Mouse (Mus musculus): Measurements from ENCODE around the gene Ttyh1. TPM values are rescaled to one million over a fixed set of nuclear protein-coding genes. Genes with fewer than 3 reads are reported as not detected.

Gene Ttyh1
- total and polyA plus RNA-seq, 3 experiments: 0.08 to 0.17 TPM; not detected in 1

- no peak for TF ChIP-seq ZC3H11A (IDR thresholded peaks at IDR 0.05; ENCODE audit: low read depth, low read length)
- 0 out of 2 replicates have a peak, but pooled peaks have one; percentile 32 for TF ChIP-seq JUND (conservative IDR thresholded peaks at IDR 0.05; ENCODE audit: low read depth, low read length)
- TF ChIP-seq MYC (IDR thresholded peaks at IDR 0.05; ENCODE audit: low read depth, low read length): 0 out of 2 replicates have a peak, but pooled peaks have one; percentile 38
- TF ChIP-seq MEF2A (IDR thresholded peaks at IDR 0.05; ENCODE audit: borderline replicate concordance, low read depth, low read length): no peak
- no peak for TF ChIP-seq CTCF (conservative IDR thresholded peaks at IDR 0.05 in 1 of 2, IDR thresholded peaks at IDR 0.05 in 1 of 2; ENCODE audit: low read depth in 2 of 2, low read length in 2 of 2)
- no peak for TF ChIP-seq USF2 (conservative IDR thresholded peaks at IDR 0.05; ENCODE audit: low read depth, low read length)
- no peak for TF ChIP-seq JUN (IDR thresholded peaks at IDR 0.05; ENCODE audit: insufficient read depth, low read depth, low read length)
- TF ChIP-seq TBP (conservative IDR thresholded peaks at IDR 0.05; ENCODE audit: low read depth, low read length): no peak
Observed at GRCm38 (mm10) chr7:4087238-4087895, 31.8 kb upstream of the Ttyh1 start (continued).

GRCm38 (mm10) chr7:4087896-4088480 is 31.2 kb upstream of the Ttyh1 start:
- H3K36me3 ChIP-seq (replicated peaks in 1 of 2; ENCODE audit: control insufficient read depth in 1 of 2, insufficient read depth in 1 of 2, low read length in 1 of 2): no peaks in the 10 kb centered on the region
- H3K9ac ChIP-seq (ENCODE audit: insufficient read depth, low read depth): no peak overlapping the region
- in situ Hi-C loops (cut with MboI; ENCODE audit: low pct_ligation_motif_present, low pct_unique_long_range_greater_than_20kb, low sequenced_read_pairs): loop anchor here (5.0 kb wide), 1 partner anchor 36 kb away; no protein-coding TSS in a partner anchor
- peaks cover 12 to 69% of the 10 kb centered on the region in 2 experiments for H3K4me1 ChIP-seq (ENCODE audit: control insufficient read depth in 1 of 2, insufficient read depth in 2 of 2)
- H3K79me2 ChIP-seq (replicated peaks; ENCODE audit: control insufficient read depth, extremely low read depth, insufficient read depth, poor library complexity, severe bottlenecking): no peaks in the 10 kb centered on the region
- no peak overlapping the region for H3K27ac ChIP-seq (ENCODE audit: insufficient read depth, low read depth)
- H3K9me3 ChIP-seq (replicated peaks; ENCODE audit: low read length): no peaks in the 10 kb centered on the region
- no peaks in the 10 kb centered on the region for H3K27me3 ChIP-seq (replicated peaks)
- TF ChIP-seq KAT2A (IDR thresholded peaks at IDR 0.05; ENCODE audit: insufficient replicate concordance, low read length) (no peak), ZMIZ1 (IDR thresholded peaks at IDR 0.05; ENCODE audit: low read depth, low read length) (no peak), HCFC1 (IDR thresholded peaks at IDR 0.05; ENCODE audit: low read depth, low read length) (no peak), TCF12 (IDR thresholded peaks at IDR 0.05; ENCODE audit: low read depth, low read length) (no peak), CHD2 (IDR thresholded peaks at IDR 0.05; ENCODE audit: low read length) (no peak), USF2 (conservative IDR thresholded peaks at IDR 0.05; ENCODE audit: low read depth, low read length) (no peak), POLR2AphosphoS2 (IDR thresholded peaks at IDR 0.05; ENCODE audit: low read depth, low read length) (no peak), SIN3A (IDR thresholded peaks at IDR 0.05; ENCODE audit: low read length) (no peak), MXI1 (IDR thresholded peaks at IDR 0.05; ENCODE audit: low read depth, low read length) (no peak), POLR2A (IDR thresholded peaks at IDR 0.05; ENCODE audit: low read depth, low read length) (no peak)
- no peak for DNase-seq (ENCODE audit: extremely low read depth)
- H3K4me2 ChIP-seq (ENCODE audit: insufficient read depth, low read depth, poor library complexity, severe bottlenecking): no peak overlapping the region
- H3K4me3 ChIP-seq (replicated peaks in 1 of 3; ENCODE audit: low read depth in 2 of 3, low read length in 2 of 3, poor library complexity in 1 of 3): no peak overlapping the region
- dilution Hi-C loops (cut with MboI; ENCODE audit: extremely low pct_ligation_motif_present, extremely low pct_unique_long_range_greater_than_20kb, low sequenced_read_pairs): no loop called here

GRCm38 (mm10) chr7:4088679-4089078 is 30.5 kb upstream of the Ttyh1 start:
- no peak overlapping the region for H3K27ac ChIP-seq (ENCODE audit: insufficient read depth, low read depth)
- in situ Hi-C loops (cut with MboI; ENCODE audit: low pct_ligation_motif_present, low pct_unique_long_range_greater_than_20kb, low sequenced_read_pairs) (loop anchor here (5.0 kb wide), 1 partner anchor 36 kb away; no protein-coding TSS in a partner anchor), dilution Hi-C loops (cut with MboI; ENCODE audit: extremely low pct_ligation_motif_present, extremely low pct_unique_long_range_greater_than_20kb, low sequenced_read_pairs) (no loop called here)
- H3K9ac ChIP-seq (ENCODE audit: insufficient read depth, low read depth): no peak overlapping the region
- no peaks in the 10 kb centered on the region for H3K27me3 ChIP-seq (replicated peaks)
- TF ChIP-seq MAFK (IDR thresholded peaks at IDR 0.05; ENCODE audit: insufficient replicate concordance, low read length): no peak
- TF ChIP-seq SIN3A (IDR thresholded peaks at IDR 0.05; ENCODE audit: low read length): no peak
- no peak for TF ChIP-seq GABPA (IDR thresholded peaks at IDR 0.05; ENCODE audit: insufficient replicate concordance, low read depth, low read length)
- no peak for TF ChIP-seq NRF1 (IDR thresholded peaks at IDR 0.05; ENCODE audit: low read depth, low read length)
- TF ChIP-seq ZKSCAN1 (IDR thresholded peaks at IDR 0.05; ENCODE audit: borderline replicate concordance, low read depth, low read length): no peak
- no peak for TF ChIP-seq ZC3H11A (IDR thresholded peaks at IDR 0.05; ENCODE audit: low read depth, low read length)
- no peak for TF ChIP-seq ZNF384 (IDR thresholded peaks at IDR 0.05; ENCODE audit: low read depth, low read length)
- no peak for TF ChIP-seq HCFC1 (IDR thresholded peaks at IDR 0.05; ENCODE audit: low read depth, low read length)
- no peak for TF ChIP-seq EP300 (IDR thresholded peaks at IDR 0.05; ENCODE audit: low read length)
- no peak for TF ChIP-seq USF2 (conservative IDR thresholded peaks at IDR 0.05; ENCODE audit: low read depth, low read length)
- TF ChIP-seq UBTF (IDR thresholded peaks at IDR 0.05; ENCODE audit: low read depth, low read length): no peak
- TF ChIP-seq JUND (conservative IDR thresholded peaks at IDR 0.05; ENCODE audit: low read depth, low read length): no peak
- no peak for TF ChIP-seq MAZ (IDR thresholded peaks at IDR 0.05; ENCODE audit: low read depth, low read length)
- TF ChIP-seq ZMIZ1 (IDR thresholded peaks at IDR 0.05; ENCODE audit: low read depth, low read length): no peak
- no peaks in the 10 kb centered on the region for H3K9me3 ChIP-seq (replicated peaks; ENCODE audit: low read length)
- no peaks in the 10 kb centered on the region for H3K36me3 ChIP-seq (replicated peaks in 1 of 2; ENCODE audit: control insufficient read depth in 1 of 2, insufficient read depth in 1 of 2, low read length in 1 of 2)
- no peak for DNase-seq (ENCODE audit: extremely low read depth)
- H3K4me3 ChIP-seq (replicated peaks in 1 of 3; ENCODE audit: low read depth in 2 of 3, low read length in 2 of 3, poor library complexity in 1 of 3): no peak overlapping the region
- H3K79me2 ChIP-seq (replicated peaks; ENCODE audit: control insufficient read depth, extremely low read depth, insufficient read depth, poor library complexity, severe bottlenecking): no peaks in the 10 kb centered on the region
- H3K4me1 ChIP-seq (ENCODE audit: control insufficient read depth in 1 of 2, insufficient read depth in 2 of 2): peaks cover 12 to 63% of the 10 kb centered on the region in 2 experiments
- H3K4me2 ChIP-seq (ENCODE audit: insufficient read depth, low read depth, poor library complexity, severe bottlenecking): no peak overlapping the region
